8 mouse cellular contexts compared by ENCODE assay signal in genomic region chr6:113638302-113639040, GRCm38 (mm10). TPM values are rescaled to one million over a fixed set of nuclear protein-coding genes. Genes with fewer than 3 reads are reported as not detected.
DNase-seq lines count a peak whose midpoint lies in the region; ATAC-seq lines count a peak whose summit lies in the region.

TSS of gene Irak2 (plus strand) at chr6:113638467.

- no peaks in the 10 kb centered on the region for H3K9me3 ChIP-seq in hindbrain, embryonic 12.5 days (replicated peaks)

- H3K36me3 ChIP-seq in hindbrain, embryonic 12.5 days = 0 out of 2 replicates have a peak, but pooled peaks cover 3% of the 10 kb centered on the region

- H3K4me2 ChIP-seq in hindbrain, embryonic 12.5 days (replicated peaks) = peak within 1 kb of the TSS; percentile 69

- WGBS in hindbrain, embryonic 12.5 days = 8% methylated on average over 37 of the region's 37 CpGs

- peak; percentile 92 for ATAC-seq in hindbrain, embryonic 12.5 days (ENCODE audit: low FRiP score)

- no peaks in the 10 kb centered on the region; the same call in 1 of the 2 replicates for H3K4me1 ChIP-seq in hindbrain, embryonic 12.5 days

- peak within 1 kb of the TSS; percentile 56 for H3K9ac ChIP-seq in hindbrain, embryonic 12.5 days

- peaks cover 2% of the 10 kb centered on the region; the same call in 1 of the 2 replicates for H3K27me3 ChIP-seq in hindbrain, embryonic 12.5 days

- peak within 1 kb of the TSS; percentile 5; the same call in 1 of the 2 replicates for H3K27ac ChIP-seq in hindbrain, embryonic 12.5 days

- peak within 1 kb of the TSS; percentile 45 for H3K4me3 ChIP-seq in hindbrain, embryonic 12.5 days

- DNase-seq in MN1 (ENCODE audit: low spot score) = peak; percentile 93
- DNase-seq in cerebellum, adult 9-11 months = peak; percentile 94
- peak; percentile 81 to 93 for DNase-seq in frontal cortex, postnatal 10 days (ENCODE audit: low spot score in 2 of 2)
- peak; percentile 93 to 94 for DNase-seq in layer of hippocampus, postnatal 14 days (ENCODE audit: low spot score in 2 of 2)
- DNase-seq in lung, postnatal 14 days = peak; percentile 98
- peak; percentile 61 for DNase-seq in retina, adult 2 months (ENCODE audit: low read depth, low spot score)
- peak; percentile 93 to 97 for DNase-seq in thymus, postnatal 36 days

RNA-seq across cellular contexts. Expression of gene Irak2, which starts in this region (rescaled TPM):
- polyA plus RNA-seq in hindbrain, embryonic 12.5 days (2016; fragmentation: Nextera tagmentation; extraction: Ambion mirVana) = 3.2 and 3.4 TPM in 2 replicates
- total RNA-seq in layer of hippocampus, postnatal 14 days (2021) = 10 to 100 TPM; 19.9 to 20.0 TPM

Comparison
In these comparisons a context has a peak if more than half of its experiments do, and no peak if none do; other contexts are left out.
1. Peak in every context shown above with its lines: DNase-seq, ATAC-seq, H3K4me3 ChIP-seq and H3K27ac ChIP-seq.